Comparison of ENCODE assay signal across 7 mouse cellular contexts in the genomic region with DNA sequence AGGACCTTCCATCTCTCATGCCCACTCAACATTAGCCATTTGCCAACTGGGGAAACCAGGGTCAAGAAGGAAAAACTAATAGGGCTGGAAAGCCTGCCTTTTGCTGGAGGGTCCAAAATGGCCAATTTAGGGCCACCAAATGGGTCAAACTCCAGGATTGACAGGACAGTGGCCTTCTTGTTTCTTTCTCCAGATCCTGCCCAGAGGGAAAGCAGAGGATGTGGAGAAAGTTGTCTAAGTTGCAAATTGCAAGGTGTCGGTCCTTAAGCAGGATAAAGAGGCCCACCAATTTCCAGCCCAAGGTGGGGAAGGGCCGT. TPM values are rescaled to one million over a fixed set of nuclear protein-coding genes. Genes with fewer than 3 reads are reported as not detected.
DNase-seq lines count a peak whose midpoint lies in the region; ATAC-seq and TF ChIP-seq lines count a peak whose summit lies in the region.

No protein-coding gene starts in this region.

- no peak for DNase-seq in lung, adult 2 months
- DNase-seq in lung, postnatal 14 days, result no peak
- DNase-seq in limb, embryonic 10.5 days (ENCODE audit: low spot score), result no peak
- no peak for DNase-seq in frontal cortex, postnatal 10 days (ENCODE audit: low spot score in 2 of 2)
- DNase-seq in left cerebral cortex, adult 8-10 months (ENCODE audit: low spot score in 2 of 2), result no peak

- TF ChIP-seq CTCF in lung, adult 2 months (IDR thresholded peaks at IDR 0.05; ENCODE audit: insufficient read depth, low read length), result no peak

- TF ChIP-seq POLR2A in lung, adult 2 months (IDR thresholded peaks at IDR 0.05; ENCODE audit: borderline replicate concordance, extremely low read depth, low read depth, low read length), result no peak

- no peaks in the 10 kb centered on the region for H3K9me3 ChIP-seq in embryonic facial prominence, embryonic 15.5 days (replicated peaks)
- no peaks in the 10 kb centered on the region for H3K9me3 ChIP-seq in limb, embryonic 10.5 days (replicated peaks)
- H3K9me3 ChIP-seq in neural tube, embryonic 15.5 days (replicated peaks), result no peaks in the 10 kb centered on the region

- peak overlapping the region; percentile 61 for H3K4me3 ChIP-seq in lung, adult 2 months (replicated peaks; ENCODE audit: extremely low read depth, low read depth, low read length)
- H3K4me3 ChIP-seq in embryonic facial prominence, embryonic 15.5 days (replicated peaks), result peak overlapping the region; percentile 52
- H3K4me3 ChIP-seq in limb, embryonic 10.5 days, result peak overlapping the region; percentile 51
- H3K4me3 ChIP-seq in neural tube, embryonic 15.5 days (replicated peaks), result peak overlapping the region; percentile 48

- peak overlapping the region; percentile 80 for H3K4me2 ChIP-seq in embryonic facial prominence, embryonic 15.5 days (replicated peaks)
- H3K4me2 ChIP-seq in neural tube, embryonic 15.5 days, result peak overlapping the region; percentile 67

- 2% methylated on average over 2 of the region's 2 CpGs for WGBS in lung, adult 2 months
- WGBS in embryonic facial prominence, embryonic 15.5 days, result 2% methylated on average over 2 of the region's 2 CpGs
- WGBS in limb, embryonic 10.5 days, result 7% methylated on average over 2 of the region's 2 CpGs
- 2% methylated on average over 2 of the region's 2 CpGs for WGBS in neural tube, embryonic 15.5 days

- no peak for ATAC-seq in embryonic facial prominence, embryonic 15.5 days (ENCODE audit: insufficient number of reproducible peaks, low FRiP score, low TSS enrichment, low read depth)
- ATAC-seq in neural tube, embryonic 15.5 days (ENCODE audit: low FRiP score), result no peak

- H3K27ac ChIP-seq in embryonic facial prominence, embryonic 15.5 days (replicated peaks), result peak overlapping the region; percentile 82
- peak overlapping the region; percentile 91 for H3K27ac ChIP-seq in limb, embryonic 10.5 days
- peak overlapping the region; percentile 82 for H3K27ac ChIP-seq in neural tube, embryonic 15.5 days (replicated peaks)

- H3K4me1 ChIP-seq in lung, adult 2 months (ENCODE audit: control insufficient read depth, insufficient read depth, low read length), result peaks cover 21% of the 10 kb centered on the region; the same call in 1 of the 2 replicates
- peaks cover 77% of the 10 kb centered on the region for H3K4me1 ChIP-seq in embryonic facial prominence, embryonic 15.5 days
- peaks cover 81% of the 10 kb centered on the region for H3K4me1 ChIP-seq in limb, embryonic 10.5 days
- peaks cover 70% of the 10 kb centered on the region for H3K4me1 ChIP-seq in neural tube, embryonic 15.5 days

- peaks cover 24% of the 10 kb centered on the region for H3K36me3 ChIP-seq in embryonic facial prominence, embryonic 15.5 days
- peaks cover 30% of the 10 kb centered on the region for H3K36me3 ChIP-seq in limb, embryonic 10.5 days
- peaks cover 14% of the 10 kb centered on the region; the same call in 1 of the 2 replicates for H3K36me3 ChIP-seq in neural tube, embryonic 15.5 days

- H3K27me3 ChIP-seq in embryonic facial prominence, embryonic 15.5 days, result no peaks in the 10 kb centered on the region
- no peaks in the 10 kb centered on the region for H3K27me3 ChIP-seq in limb, embryonic 10.5 days (ENCODE audit: low read depth, poor library complexity, severe bottlenecking)
- H3K27me3 ChIP-seq in neural tube, embryonic 15.5 days (replicated peaks), result no peaks in the 10 kb centered on the region

- H3K9ac ChIP-seq in embryonic facial prominence, embryonic 15.5 days, result peak overlapping the region; percentile 28; the same call in 1 of the 2 replicates
- H3K9ac ChIP-seq in neural tube, embryonic 15.5 days (replicated peaks), result peak overlapping the region; percentile 55

RNA-seq across cellular contexts. Expression of a gene that starts 12.5 kb away (rescaled TPM):
- polyA plus RNA-seq in lung, adult 2 months (2012; rRNA removed), result 206 and 236 TPM in 2 replicates
- 76.7 and 78.1 TPM in 2 replicates for polyA plus RNA-seq in embryonic facial prominence, embryonic 15.5 days (2015; fragmentation: Nextera tagmentation; extraction: Ambion mirVana)
- polyA plus RNA-seq in limb, embryonic 10.5 days (2016; fragmentation: Nextera tagmentation; extraction: Ambion mirVana), result 56.2 and 56.6 TPM in 2 replicates
- 44.2 and 50.0 TPM in 2 replicates for polyA plus RNA-seq in neural tube, embryonic 15.5 days (2015; fragmentation: Nextera tagmentation; extraction: Ambion mirVana)
- total RNA-seq in left cerebral cortex, adult 8-10 months (2022), result 100 to 1,000 TPM in 2 of 4 experiments, 10 to 100 TPM in 2; 85.8 to 103 (median 100) TPM
